ENCODE assay signal across 10 mouse cellular contexts in the genomic region with DNA sequence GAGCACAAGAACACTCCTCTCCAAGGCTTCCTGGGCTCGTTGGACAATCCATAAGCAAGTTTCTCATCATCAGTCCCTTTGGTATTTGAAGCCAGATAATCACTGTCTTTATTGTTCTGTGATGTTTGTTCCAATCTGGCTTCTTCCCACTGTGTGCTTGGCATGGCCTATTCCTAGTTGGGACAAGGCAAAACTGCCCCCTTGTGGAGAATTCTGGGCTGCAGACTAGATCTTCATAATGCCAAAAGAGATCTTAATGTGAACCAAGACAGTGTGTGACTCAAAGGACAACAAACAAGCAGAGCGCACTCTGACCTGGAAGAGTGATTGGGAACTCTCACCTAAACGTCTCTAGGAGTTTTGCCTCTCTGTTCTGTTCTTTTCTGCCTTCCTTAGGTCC. TPM values are rescaled to one million over a fixed set of nuclear protein-coding genes. Genes with fewer than 3 reads are reported as not detected.
DNase-seq lines count a peak whose midpoint lies in the region; ATAC-seq and TF ChIP-seq lines count a peak whose summit lies in the region.
"Had no signal": no experiment of that assay in that cellular context is flagged by ENCODE, and none has a peak within 500 bp of the region (broad histone marks: within the 10 kb centered on the region; RNA-seq: fewer than 3 reads in every experiment).

No protein-coding gene starts in this region.

- no peak for TF ChIP-seq POLR2A in cerebellum, adult 2 months (IDR thresholded peaks at IDR 0.05; ENCODE audit: borderline replicate concordance, insufficient read depth, low read length)

- ATAC-seq in kidney, postnatal 0 days (replicated peaks; ENCODE audit: low FRiP score, low read depth): no peak
- ATAC-seq in megakaryocyte progenitor cell, adult 5-6 weeks (replicated peaks; ENCODE audit: poor library complexity): no peak
- no peak for ATAC-seq in erythroblast, adult 5-6 weeks (replicated peaks; ENCODE audit: low FRiP score, poor library complexity, severe bottlenecking)

- DNase-seq in cerebellum, adult 2 months: peak; percentile 8 to 18
- no peak for DNase-seq in cerebellum, adult 8-10 months
- peak; percentile 54 for DNase-seq in kidney, postnatal 0 days (ENCODE audit: low spot score)
- DNase-seq in kidney, adult 11 months: no peak
- DNase-seq in 3T3-L1 (ENCODE audit: low read depth, low spot score): peak; percentile 44
- peak; percentile 67 to 73 for DNase-seq in adrenal gland, postnatal 36 days

- WGBS in cerebellum, adult 2 months: 39% methylated on average over 3 of the region's 3 CpGs
- 46% methylated on average over 3 of the region's 3 CpGs for WGBS in kidney, postnatal 0 days

- no peak overlapping the region for H3K4me2 ChIP-seq in kidney, postnatal 0 days (ENCODE audit: low read length)
- H3K4me2 ChIP-seq: embryonic facial prominence, embryonic 15.5 days; midbrain, embryonic 12.5 days had no signal

- H3K27me3 ChIP-seq in cerebellum, adult 2 months (ENCODE audit: control insufficient read depth, insufficient read depth, low read length): no peaks in the 10 kb centered on the region
- no peaks in the 10 kb centered on the region for H3K27me3 ChIP-seq in kidney, postnatal 0 days (ENCODE audit: insufficient read depth, low read length)
- H3K27me3 ChIP-seq: embryonic facial prominence, embryonic 15.5 days; midbrain, embryonic 12.5 days had no signal

- no peaks in the 10 kb centered on the region for H3K4me1 ChIP-seq in cerebellum, adult 2 months (ENCODE audit: control insufficient read depth, insufficient read depth, low read length)
- H3K4me1 ChIP-seq in kidney, postnatal 0 days (replicated peaks; ENCODE audit: insufficient read depth, low read length): no peaks in the 10 kb centered on the region
- H3K4me1 ChIP-seq: embryonic facial prominence, embryonic 15.5 days; midbrain, embryonic 12.5 days had no signal

- no peaks in the 10 kb centered on the region for H3K9me3 ChIP-seq in kidney, postnatal 0 days (replicated peaks; ENCODE audit: low read length)
- H3K9me3 ChIP-seq: embryonic facial prominence, embryonic 15.5 days; midbrain, embryonic 12.5 days had no signal

- no peak overlapping the region for H3K4me3 ChIP-seq in cerebellum, adult 2 months (replicated peaks; ENCODE audit: insufficient read depth, low read depth, low read length)
- no peak overlapping the region for H3K4me3 ChIP-seq in kidney, postnatal 0 days (replicated peaks; ENCODE audit: low read depth, low read length)
- H3K4me3 ChIP-seq: embryonic facial prominence, embryonic 15.5 days; midbrain, embryonic 12.5 days had no signal

- H3K36me3 ChIP-seq in kidney, postnatal 0 days (ENCODE audit: insufficient read depth, low read length): no peaks in the 10 kb centered on the region
- H3K36me3 ChIP-seq: embryonic facial prominence, embryonic 15.5 days; midbrain, embryonic 12.5 days had no signal

- H3K9ac ChIP-seq in kidney, postnatal 0 days (ENCODE audit: low read depth, low read length): no peak overlapping the region
- H3K9ac ChIP-seq: embryonic facial prominence, embryonic 15.5 days; midbrain, embryonic 12.5 days had no signal

- peak; percentile 23; the same call in 1 of the 2 replicates for TF ChIP-seq CTCF in cerebellum, adult 2 months (IDR thresholded peaks at IDR 0.05; ENCODE audit: borderline replicate concordance, insufficient read depth, low read depth, low read length)
- peak; percentile 70 for TF ChIP-seq CTCF in kidney, postnatal 0 days (IDR thresholded peaks at IDR 0.05; ENCODE audit: low read depth)

- no peak overlapping the region for H3K27ac ChIP-seq in cerebellum, adult 2 months (ENCODE audit: insufficient read depth, low read length)
- no peak overlapping the region for H3K27ac ChIP-seq in kidney, postnatal 0 days
- H3K27ac ChIP-seq: embryonic facial prominence, embryonic 15.5 days; midbrain, embryonic 12.5 days had no signal

RNA-seq across cellular contexts. Expression of a gene that starts 23.4 kb away (rescaled TPM):
- polyA plus RNA-seq in cerebellum, adult 2 months (2012; rRNA removed): 17.8 and 25.0 TPM in 2 replicates
- 0.20 TPM in 2 replicates for polyA plus RNA-seq in kidney, postnatal 0 days (2015; fragmentation: Nextera tagmentation; extraction: Ambion mirVana)
- total RNA-seq in adrenal gland, postnatal 36 days (2021): 10 to 100 TPM in 1 of 2 experiments, 1 to 10 TPM in 1; 1.5 to 17.3 TPM
- total RNA-seq in megakaryocyte progenitor cell, adult 5-6 weeks (2015): not detected in 2 replicates
- not detected in 2 replicates for total RNA-seq in megakaryocyte progenitor cell, adult 5-6 weeks (2017)
- total RNA-seq in erythroblast, adult 5-6 weeks (2015; ENCODE audit: low replicate concordance): not detected in 2 replicates
- total RNA-seq in erythroblast, adult 5-6 weeks (2017; ENCODE audit: low replicate concordance): not detected in 2 replicates

Comparison
In these comparisons a context has a peak if more than half of its experiments do, and no peak if none do; other contexts are left out.
1. DNase-seq: peak in cerebellum, adult 2 months (2 of 2), kidney, postnatal 0 days (single experiment), 3T3-L1 (single experiment) and adrenal gland, postnatal 36 days (2 of 2); none in cerebellum, adult 8-10 months (single experiment) and kidney, adult 11 months (single experiment).